In the genomic region with DNA sequence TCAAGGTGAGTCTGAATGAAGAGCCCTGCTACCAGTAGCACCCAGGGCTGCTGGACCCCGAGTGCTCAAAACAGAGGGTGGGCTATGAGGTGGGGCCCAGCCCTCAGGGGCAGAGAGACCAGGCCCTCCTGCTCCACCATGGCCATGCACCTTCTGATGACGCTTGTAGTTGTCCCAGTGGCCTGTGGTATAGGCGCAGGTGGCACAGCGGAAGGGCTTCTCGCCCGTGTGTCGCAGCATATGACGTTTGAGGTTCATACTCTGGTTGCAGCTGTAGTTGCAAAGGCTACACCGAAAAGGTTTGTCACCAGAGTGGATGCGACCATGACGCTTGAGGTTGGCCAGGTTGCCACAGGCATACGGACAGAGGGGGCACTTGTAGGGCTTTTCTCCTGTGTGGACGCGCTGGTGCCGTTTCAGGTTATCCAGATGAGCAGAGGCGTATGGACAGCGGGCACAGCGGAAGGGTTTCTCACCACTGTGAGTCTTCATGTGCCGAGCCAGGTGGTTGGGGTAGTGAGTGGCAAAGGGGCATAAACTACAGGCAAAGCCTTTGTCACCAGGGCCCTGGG, we compare ENCODE assay signal across 17 mouse cellular contexts. TPM values are rescaled to one million over a fixed set of nuclear protein-coding genes. Genes with fewer than 3 reads are reported as not detected.
DNase-seq lines count a peak whose midpoint lies in the region; ATAC-seq lines count a peak whose summit lies in the region.
"Had no signal": no experiment of that assay in that cellular context is flagged by ENCODE, and none has a peak within 500 bp of the region (broad histone marks: within the 10 kb centered on the region; RNA-seq: fewer than 3 reads in every experiment).

No protein-coding gene starts in this region.

- DNase-seq in cerebellum, adult 8-10 months, result peak; percentile 23
- no peak for DNase-seq in cerebellum, postnatal 10 days
- DNase-seq in intestine, embryonic 14.5 days (ENCODE audit: low spot score), result peak; percentile 49
- no peak for DNase-seq in liver
- DNase-seq in ZHBTc4 (ENCODE audit: low read depth, low spot score), result peak; percentile 9
- DNase-seq in urinary bladder, postnatal 14 days (ENCODE audit: low spot score), result no peak
- DNase-seq: embryo, embryonic 11 days; gastrocnemius, postnatal 14 days; heart, postnatal 10 days; right cerebral cortex, postnatal 14 days had no signal

- H3K36me3 ChIP-seq in intestine, embryonic 14.5 days (ENCODE audit: control insufficient read depth, insufficient read depth, low read length), result peaks cover 79% of the 10 kb centered on the region
- H3K36me3 ChIP-seq in intestine, embryonic 15.5 days, result peaks cover 61% of the 10 kb centered on the region
- peaks cover 85% of the 10 kb centered on the region for H3K36me3 ChIP-seq in liver, embryonic 12.5 days

- ATAC-seq in intestine, embryonic 14.5 days (replicated peaks; ENCODE audit: low FRiP score, low TSS enrichment, low read depth), result no peak
- ATAC-seq in intestine, embryonic 15.5 days, result no peak
- no peak for ATAC-seq in liver, embryonic 12.5 days
- ATAC-seq: hindbrain, embryonic 16.5 days; Patski had no signal

- H3K4me2 ChIP-seq in intestine, embryonic 14.5 days (ENCODE audit: low read length), result no peak overlapping the region
- H3K4me2 ChIP-seq in intestine, embryonic 15.5 days (replicated peaks), result no peak overlapping the region
- H3K4me2 ChIP-seq in liver, embryonic 12.5 days, result no peak overlapping the region
- H3K4me2 ChIP-seq: lung, embryonic 14.5 days; stomach, embryonic 15.5 days had no signal

- WGBS in intestine, embryonic 14.5 days, result 91% methylated on average over 19 of the region's 19 CpGs
- 91% methylated on average over 19 of the region's 19 CpGs for WGBS in intestine, embryonic 15.5 days
- WGBS in liver, embryonic 12.5 days (ENCODE audit: insufficient replicate concordance), result 92% methylated on average over 19 of the region's 19 CpGs

- peaks cover 4% of the 10 kb centered on the region for H3K9me3 ChIP-seq in intestine, embryonic 14.5 days (ENCODE audit: control insufficient read depth, low read length)
- H3K9me3 ChIP-seq in intestine, embryonic 15.5 days, result 0 out of 2 replicates have a peak, but pooled peaks cover 4% of the 10 kb centered on the region
- peaks cover 5% of the 10 kb centered on the region for H3K9me3 ChIP-seq in liver, embryonic 12.5 days (replicated peaks)
- H3K9me3 ChIP-seq: stomach, embryonic 15.5 days had no signal

- H3K4me3 ChIP-seq in intestine, embryonic 14.5 days (ENCODE audit: low read depth, low read length), result no peak overlapping the region
- H3K4me3 ChIP-seq in intestine, embryonic 15.5 days (replicated peaks), result no peak overlapping the region
- no peak overlapping the region for H3K4me3 ChIP-seq in liver, embryonic 12.5 days
- H3K4me3 ChIP-seq: stomach, embryonic 15.5 days had no signal

- H3K4me1 ChIP-seq in intestine, embryonic 14.5 days (replicated peaks; ENCODE audit: control insufficient read depth, insufficient read depth, low read length), result peaks cover 17% of the 10 kb centered on the region
- peaks cover 17% of the 10 kb centered on the region for H3K4me1 ChIP-seq in intestine, embryonic 15.5 days (replicated peaks)
- H3K4me1 ChIP-seq in liver, embryonic 12.5 days, result peaks cover 45% of the 10 kb centered on the region

- no peak overlapping the region for H3K27ac ChIP-seq in intestine, embryonic 14.5 days (ENCODE audit: low read depth)
- H3K27ac ChIP-seq in intestine, embryonic 15.5 days, result no peak overlapping the region
- 0 out of 2 replicates have a peak overlapping the region, but pooled peaks have one; percentile 17 for H3K27ac ChIP-seq in liver, embryonic 12.5 days
- H3K27ac ChIP-seq: heart, embryonic 10.5 days; stomach, embryonic 15.5 days had no signal

- no peaks in the 10 kb centered on the region for H3K27me3 ChIP-seq in intestine, embryonic 14.5 days (replicated peaks; ENCODE audit: control insufficient read depth, insufficient read depth, low read length)
- H3K27me3 ChIP-seq in intestine, embryonic 15.5 days (replicated peaks), result no peaks in the 10 kb centered on the region
- H3K27me3 ChIP-seq in liver, embryonic 12.5 days (replicated peaks), result no peaks in the 10 kb centered on the region
- H3K27me3 ChIP-seq: Patski; stomach, embryonic 15.5 days had no signal

- H3K9ac ChIP-seq in intestine, embryonic 14.5 days (ENCODE audit: low read length), result no peak overlapping the region
- no peak overlapping the region for H3K9ac ChIP-seq in intestine, embryonic 15.5 days
- no peak overlapping the region for H3K9ac ChIP-seq in liver, embryonic 12.5 days
- H3K9ac ChIP-seq: stomach, embryonic 15.5 days had no signal

RNA-seq across cellular contexts. Expression of a gene that starts 2.7 kb away (rescaled TPM):
- polyA plus RNA-seq in intestine, embryonic 14.5 days (2014; fragmentation: Nextera tagmentation; extraction: Ambion mirVana), result 5.1 and 5.2 TPM in 2 replicates
- 8.1 and 8.8 TPM in 2 replicates for polyA plus RNA-seq in intestine, embryonic 15.5 days (2015; fragmentation: Nextera tagmentation; extraction: Ambion mirVana)
- 4.5 and 7.2 TPM in 2 replicates for polyA plus RNA-seq in liver, embryonic 12.5 days (2016; fragmentation: Nextera tagmentation; extraction: Ambion mirVana)

RNA-seq across cellular contexts. Expression of a gene that starts 6.2 kb away (rescaled TPM):
- 63.6 and 65.0 TPM in 2 replicates for polyA plus RNA-seq in intestine, embryonic 14.5 days (2014; fragmentation: Nextera tagmentation; extraction: Ambion mirVana)
- polyA plus RNA-seq in intestine, embryonic 15.5 days (2015; fragmentation: Nextera tagmentation; extraction: Ambion mirVana), result 58.0 and 67.3 TPM in 2 replicates
- polyA plus RNA-seq in liver, embryonic 12.5 days (2016; fragmentation: Nextera tagmentation; extraction: Ambion mirVana), result 67.2 and 73.1 TPM in 2 replicates

RNA-seq across cellular contexts. Expression of a gene that starts 6.4 kb away (rescaled TPM):
- polyA plus RNA-seq in intestine, embryonic 14.5 days (2014; fragmentation: Nextera tagmentation; extraction: Ambion mirVana), result 127 and 134 TPM in 2 replicates
- polyA plus RNA-seq in intestine, embryonic 15.5 days (2015; fragmentation: Nextera tagmentation; extraction: Ambion mirVana), result 131 and 136 TPM in 2 replicates
- 58.2 and 62.3 TPM in 2 replicates for polyA plus RNA-seq in liver, embryonic 12.5 days (2016; fragmentation: Nextera tagmentation; extraction: Ambion mirVana)

RNA-seq across cellular contexts. Expression of a gene that starts 19.5 kb away (rescaled TPM):
- 70.3 and 74.9 TPM in 2 replicates for polyA plus RNA-seq in intestine, embryonic 14.5 days (2014; fragmentation: Nextera tagmentation; extraction: Ambion mirVana)
- 56.6 and 63.4 TPM in 2 replicates for polyA plus RNA-seq in intestine, embryonic 15.5 days (2015; fragmentation: Nextera tagmentation; extraction: Ambion mirVana)
- 51.5 and 53.1 TPM in 2 replicates for polyA plus RNA-seq in liver, embryonic 12.5 days (2016; fragmentation: Nextera tagmentation; extraction: Ambion mirVana)

RNA-seq across cellular contexts. Expression of a gene that starts 19.7 kb away (rescaled TPM):
- polyA plus RNA-seq in intestine, embryonic 14.5 days (2014; fragmentation: Nextera tagmentation; extraction: Ambion mirVana), result 1.3 TPM in 2 replicates
- 2.1 and 2.4 TPM in 2 replicates for polyA plus RNA-seq in intestine, embryonic 15.5 days (2015; fragmentation: Nextera tagmentation; extraction: Ambion mirVana)
- 0.90 and 1.3 TPM in 2 replicates for polyA plus RNA-seq in liver, embryonic 12.5 days (2016; fragmentation: Nextera tagmentation; extraction: Ambion mirVana)

Comparison
In these comparisons a context has a peak if more than half of its experiments do, and no peak if none do; other contexts are left out.
1. DNase-seq: peak in cerebellum, adult 8-10 months (single experiment), intestine, embryonic 14.5 days (single experiment) and ZHBTc4 (single experiment); none in cerebellum, postnatal 10 days (0 of 2), liver (single experiment) and urinary bladder, postnatal 14 days (single experiment).